Mouse (Mus musculus) left cerebral cortex, adult 2 months (tissue): Measurements from ENCODE around the gene Slc35c2. TPM values are rescaled to one million over a fixed set of nuclear protein-coding genes. Genes with fewer than 3 reads are reported as not detected.

Experiments
- DNase-seq, 2 experiments: peaks; one replicate each; pipeline ENCODE4 v3.0.0; 2021 to 2022; ENCODE audit warnings: low spot score in 2 of 2, mixed read lengths in 1 of 2; ENCODE audit errors: extremely low spot score in 1 of 2
- H3K27ac ChIP-seq: fragments of 200-600 bp; 2 replicates; pipeline ENCODE4 v1.8.1; 2022
- H3K4me3 ChIP-seq: fragments of 200-600 bp; 2 replicates; pipeline ENCODE4 v1.8.1; 2022
- CTCF ChIP-seq: fragments of 200-600 bp; IDR thresholded peaks from 2 replicates; pipeline ENCODE4 v1.8.1; 2022; ENCODE audit warnings: antibody characterized with exemption, mild to moderate bottlenecking, moderate library complexity
- intact Hi-C: fragments of 180-260 bp; cut with DNase I; formaldehyde crosslinking; loops from one replicate; pipeline ENCODE4 v1.15.1; 2025
- total RNA-seq, 2 experiments: library from RNA; stranded (reverse); gene quantifications; 2 replicates each; pipeline ENCODE4 v1.2.3; 2021

The Slc35c2 gene
- total RNA-seq, 2 experiments from 2014 or later, result 59.1 to 63.4 TPM

GRCm38 (mm10) chr2:165286361-165287201, 1.1 kb downstream of the Slc35c2 start:
- no peak for TF ChIP-seq CTCF
- intact Hi-C loops, result loop anchor here (5.0 kb wide), 1 partner anchor 319 kb away; no protein-coding TSS in a partner anchor
- Histone ChIP-seq H3K4me3 (peak overlapping the region; percentile 82), H3K27ac (peak overlapping the region; percentile 93)
- DNase-seq, result peak; percentile 47 to 53

GRCm38 (mm10) chr2:165285621-165286020, 2.0 kb downstream of the Slc35c2 start:
- intact Hi-C loops, result loop anchor here (5.0 kb wide), 1 partner anchor 318 kb away; no protein-coding TSS in a partner anchor

GRCm38 (mm10) chr2:165285034-165285433, 2.6 kb downstream of the Slc35c2 start:
- Histone ChIP-seq H3K4me3 (no peak overlapping the region), H3K27ac (no peak overlapping the region)
- DNase-seq, result no peak
- no peak for TF ChIP-seq CTCF
- intact Hi-C loops, result loop anchor here (5.0 kb wide), 1 partner anchor 318 kb away; no protein-coding TSS in a partner anchor

More at GRCm38 (mm10) chr2:165285621-165286020, 2.0 kb downstream of the Slc35c2 start:
- H3K4me3 ChIP-seq, result no peak overlapping the region
- TF ChIP-seq CTCF, result no peak
- no peak overlapping the region for H3K27ac ChIP-seq
- no peak for DNase-seq

GRCm38 (mm10) chr2:165284377-165284776, 3.3 kb downstream of the Slc35c2 start:
- intact Hi-C loops, result no loop called here

GRCm38 (mm10) chr2:165283644-165284043, 4.0 kb downstream of the Slc35c2 start:
- DNase-seq, result no peak
- intact Hi-C loops, result no loop called here

More at GRCm38 (mm10) chr2:165284377-165284776, 3.3 kb downstream of the Slc35c2 start:
- TF ChIP-seq CTCF, result no peak
- Histone ChIP-seq H3K27ac (no peak overlapping the region), H3K4me3 (no peak overlapping the region)
- no peak for DNase-seq

GRCm38 (mm10) chr2:165281779-165282311, 5.8 kb downstream of the Slc35c2 start:
- DNase-seq, result no peak
- intact Hi-C loops, result no loop called here
- H3K27ac ChIP-seq, result no peak overlapping the region
- TF ChIP-seq CTCF, result no peak
- no peak overlapping the region for H3K4me3 ChIP-seq

More at GRCm38 (mm10) chr2:165283644-165284043, 4.0 kb downstream of the Slc35c2 start:
- TF ChIP-seq CTCF, result no peak
- H3K4me3 ChIP-seq, result no peak overlapping the region
- no peak overlapping the region for H3K27ac ChIP-seq

GRCm38 (mm10) chr2:165279351-165279750, 8.3 kb downstream of the Slc35c2 start:
- no peak overlapping the region for H3K27ac ChIP-seq
- no peak for TF ChIP-seq CTCF
- no peak overlapping the region for H3K4me3 ChIP-seq
- no peak for DNase-seq
- intact Hi-C loops, result no loop called here

GRCm38 (mm10) chr2:165277188-165277740, 10.4 kb downstream of the Slc35c2 start:
- intact Hi-C loops, result no loop called here
- H3K4me3 ChIP-seq, result no peak overlapping the region
- DNase-seq, result no peak
- H3K27ac ChIP-seq, result no peak overlapping the region
- no peak for TF ChIP-seq CTCF

- H3K4me3 ChIP-seq, result no peak overlapping the region
- peak; percentile 86 for TF ChIP-seq CTCF
- DNase-seq, result peak; percentile 80 to 84
- intact Hi-C loops, result loop anchor here (1.0 kb wide), 2 partner anchors 43 to 201 kb away; no protein-coding TSS in a partner anchor
- H3K27ac ChIP-seq, result no peak overlapping the region
Measured at GRCm38 (mm10) chr2:165275824-165276223, 11.8 kb downstream of the Slc35c2 start.

- Histone ChIP-seq H3K4me3 (no peak overlapping the region), H3K27ac (no peak overlapping the region)
- TF ChIP-seq CTCF, result no peak
- intact Hi-C loops, result no loop called here
- DNase-seq, result no peak
Measured at GRCm38 (mm10) chr2:165275124-165275640, 12.5 kb downstream of the Slc35c2 start.

- DNase-seq, result no peak
- no peak for TF ChIP-seq CTCF
- intact Hi-C loops, result no loop called here
- Histone ChIP-seq H3K27ac (no peak overlapping the region), H3K4me3 (no peak overlapping the region)
Measured at GRCm38 (mm10) chr2:165273589-165273988, 14.1 kb downstream of the Slc35c2 start.

GRCm38 (mm10) chr2:165271326-165271725, 16.3 kb downstream of the Slc35c2 start:
- intact Hi-C loops, result no loop called here
- TF ChIP-seq CTCF, result no peak
- Histone ChIP-seq H3K27ac (no peak overlapping the region), H3K4me3 (no peak overlapping the region)
- DNase-seq, result no peak
